Mouse (Mus musculus): Measurements from ENCODE around the gene P3h1. TPM values are rescaled to one million over a fixed set of nuclear protein-coding genes. Genes with fewer than 3 reads are reported as not detected.
A peak's percentile ranks its signal among the peaks of the same experiment; 100 is the strongest.

The P3h1 gene
- polyA plus RNA-seq, 1 experiment = 30.0 TPM

- Histone ChIP-seq H3K27me3 (ENCODE audit: control insufficient read depth, insufficient read depth, low read length, poor library complexity, severe bottlenecking) (no peaks in the 10 kb centered on the region), H3K36me3 (ENCODE audit: control insufficient read depth, insufficient read depth, low read length, poor library complexity, severe bottlenecking) (peaks cover 56% of the 10 kb centered on the region), H3K9me3 (replicated peaks; ENCODE audit: control insufficient read depth, insufficient read depth, low read length, poor library complexity, severe bottlenecking) (no peaks in the 10 kb centered on the region), H3K4me1 (ENCODE audit: control insufficient read depth, insufficient read depth, low read length) (no peaks in the 10 kb centered on the region), H3K27ac (ENCODE audit: insufficient read depth, low read length) (no peak overlapping the region), H3K4me3 (ENCODE audit: low read depth, low read length) (peak overlapping the region; percentile 52; the same call in 1 of the 2 replicates), H3K9ac (ENCODE audit: low read depth, poor library complexity, severe bottlenecking) (peak overlapping the region; percentile 93)
- no peak for TF ChIP-seq EP300 (IDR thresholded peaks at IDR 0.05; ENCODE audit: insufficient read depth, low read depth, low read length)
- no peak for TF ChIP-seq CTCF (IDR thresholded peaks at IDR 0.05; ENCODE audit: low read depth, low read length)
- no peak for TF ChIP-seq POLR2A (IDR thresholded peaks at IDR 0.05; ENCODE audit: insufficient read depth, low read length)
These were observed 59.2 kb downstream of the P3h1 start for GRCm38 (mm10) chr4:119291921-119292320.

- H3K4me3 ChIP-seq (ENCODE audit: low read depth, low read length) = peak overlapping the region; percentile 100
- H3K9me3 ChIP-seq (replicated peaks; ENCODE audit: control insufficient read depth, insufficient read depth, low read length, poor library complexity, severe bottlenecking) = no peaks in the 10 kb centered on the region
- TF ChIP-seq CTCF (IDR thresholded peaks at IDR 0.05; ENCODE audit: low read depth, low read length) = no peak
- TF ChIP-seq EP300 (IDR thresholded peaks at IDR 0.05; ENCODE audit: insufficient read depth, low read depth, low read length) = no peak
- TF ChIP-seq POLR2A (IDR thresholded peaks at IDR 0.05; ENCODE audit: insufficient read depth, low read length) = no peak
- no peaks in the 10 kb centered on the region for H3K4me1 ChIP-seq (ENCODE audit: control insufficient read depth, insufficient read depth, low read length)
- peak overlapping the region; percentile 71 for H3K27ac ChIP-seq (ENCODE audit: insufficient read depth, low read length)
- peaks cover 46% of the 10 kb centered on the region for H3K36me3 ChIP-seq (ENCODE audit: control insufficient read depth, insufficient read depth, low read length, poor library complexity, severe bottlenecking)
- H3K27me3 ChIP-seq (ENCODE audit: control insufficient read depth, insufficient read depth, low read length, poor library complexity, severe bottlenecking) = no peaks in the 10 kb centered on the region
- peak overlapping the region; percentile 93 for H3K9ac ChIP-seq (ENCODE audit: low read depth, poor library complexity, severe bottlenecking)
These were observed 60.3 kb downstream of the P3h1 start for GRCm38 (mm10) chr4:119292771-119293573.

GRCm38 (mm10) chr4:119293574-119294258, 61.0 kb downstream of the P3h1 start:
- Histone ChIP-seq H3K27ac (ENCODE audit: insufficient read depth, low read length) (peak overlapping the region; percentile 71), H3K9me3 (replicated peaks; ENCODE audit: control insufficient read depth, insufficient read depth, low read length, poor library complexity, severe bottlenecking) (no peaks in the 10 kb centered on the region), H3K4me1 (ENCODE audit: control insufficient read depth, insufficient read depth, low read length) (no peaks in the 10 kb centered on the region), H3K27me3 (ENCODE audit: control insufficient read depth, insufficient read depth, low read length, poor library complexity, severe bottlenecking) (no peaks in the 10 kb centered on the region), H3K9ac (ENCODE audit: low read depth, poor library complexity, severe bottlenecking) (peak overlapping the region; percentile 93), H3K36me3 (ENCODE audit: control insufficient read depth, insufficient read depth, low read length, poor library complexity, severe bottlenecking) (peaks cover 39% of the 10 kb centered on the region), H3K4me3 (ENCODE audit: low read depth, low read length) (peak overlapping the region; percentile 100)
- TF ChIP-seq EP300 (IDR thresholded peaks at IDR 0.05; ENCODE audit: insufficient read depth, low read depth, low read length) (no peak), POLR2A (IDR thresholded peaks at IDR 0.05; ENCODE audit: insufficient read depth, low read length) (no peak), CTCF (IDR thresholded peaks at IDR 0.05; ENCODE audit: low read depth, low read length) (no peak)

GRCm38 (mm10) chr4:119294415-119295133, 61.9 kb downstream of the P3h1 start, which contains the start of gene Ybx1:
Gene Ybx1, minus strand, starts transcription at chr4:119294604.
- TF ChIP-seq EP300 (IDR thresholded peaks at IDR 0.05; ENCODE audit: insufficient read depth, low read depth, low read length) = no peak
- peak; percentile 5 for TF ChIP-seq POLR2A (IDR thresholded peaks at IDR 0.05; ENCODE audit: insufficient read depth, low read length)
- Histone ChIP-seq H3K4me1 (ENCODE audit: control insufficient read depth, insufficient read depth, low read length) (no peaks in the 10 kb centered on the region), H3K9ac (ENCODE audit: low read depth, poor library complexity, severe bottlenecking) (peak within 1 kb of the TSS; percentile 93), H3K27ac (ENCODE audit: insufficient read depth, low read length) (peak within 1 kb of the TSS; percentile 87), H3K9me3 (replicated peaks; ENCODE audit: control insufficient read depth, insufficient read depth, low read length, poor library complexity, severe bottlenecking) (no peaks in the 10 kb centered on the region), H3K4me3 (ENCODE audit: low read depth, low read length) (peak within 1 kb of the TSS; percentile 100), H3K36me3 (ENCODE audit: control insufficient read depth, insufficient read depth, low read length, poor library complexity, severe bottlenecking) (peaks cover 33% of the 10 kb centered on the region), H3K27me3 (ENCODE audit: control insufficient read depth, insufficient read depth, low read length, poor library complexity, severe bottlenecking) (no peaks in the 10 kb centered on the region)

- H3K9me3 ChIP-seq (replicated peaks; ENCODE audit: control insufficient read depth, insufficient read depth, low read length, poor library complexity, severe bottlenecking) = no peaks in the 10 kb centered on the region
- H3K36me3 ChIP-seq (ENCODE audit: control insufficient read depth, insufficient read depth, low read length, poor library complexity, severe bottlenecking) = peaks cover 29% of the 10 kb centered on the region
- peak overlapping the region; percentile 90 for H3K4me3 ChIP-seq (ENCODE audit: low read depth, low read length)
- TF ChIP-seq EP300 (IDR thresholded peaks at IDR 0.05; ENCODE audit: insufficient read depth, low read depth, low read length) (no peak), CTCF (IDR thresholded peaks at IDR 0.05; ENCODE audit: low read depth, low read length) (no peak), POLR2A (IDR thresholded peaks at IDR 0.05; ENCODE audit: insufficient read depth, low read length) (no peak)
- no peaks in the 10 kb centered on the region for H3K27me3 ChIP-seq (ENCODE audit: control insufficient read depth, insufficient read depth, low read length, poor library complexity, severe bottlenecking)
- H3K27ac ChIP-seq (ENCODE audit: insufficient read depth, low read length) = peak overlapping the region; percentile 87
- peak overlapping the region; percentile 75 for H3K9ac ChIP-seq (ENCODE audit: low read depth, poor library complexity, severe bottlenecking)
- no peaks in the 10 kb centered on the region for H3K4me1 ChIP-seq (ENCODE audit: control insufficient read depth, insufficient read depth, low read length)
These were observed 62.4 kb downstream of the P3h1 start for GRCm38 (mm10) chr4:119295134-119295453.

Measured in ES-Bruce4 (cell line).